Mouse (Mus musculus) ES-E14 (cell line): ENCODE measurements at regions not wholly inside any gene's neighbourhood (a gene's known extent, or its start where the extent isn't known, plus 50 kb on each side); places are given as distances from the start of the nearest gene placed in this dataset.

Experiments used
- DNase-seq: peaks from one replicate; pipeline ENCODE4 v3.0.0-alpha.2; 2013; ENCODE audit warnings: low read depth, low spot score
- H3K27ac ChIP-seq: 2 replicates; pipeline ENCODE4 v1.5.1; 2012; ENCODE audit warnings: low read depth, mild to moderate bottlenecking, low read length, moderate library complexity, mixed read lengths; ENCODE audit not compliant: poor library complexity, insufficient read depth, severe bottlenecking
- H3K36me3 ChIP-seq: 2 replicates; pipeline ENCODE4 v1.6.1; 2012; ENCODE audit warnings: mild to moderate bottlenecking, low read length, moderate library complexity, mixed read lengths; ENCODE audit not compliant: control insufficient read depth, poor library complexity, insufficient read depth, severe bottlenecking
- H3K4me1 ChIP-seq, 2 experiments: fragments of 150-350 bp in 1 of 2; sonication (generic) in 1 of 2; 2 replicates each; pipeline ENCODE4 v1.6.1; 2012; ENCODE audit warnings: low read length in 2 of 2, mild to moderate bottlenecking in 1 of 2, mixed read lengths in 1 of 2; ENCODE audit not compliant: control insufficient read depth in 2 of 2, insufficient read depth in 2 of 2, poor library complexity in 1 of 2
- H3K4me3 ChIP-seq, 2 experiments: fragments of 150-350 bp in 1 of 2; sonication (generic) in 1 of 2; 2 replicates each; pipeline ENCODE4 v1.5.1; 2012; ENCODE audit warnings: low read length in 2 of 2, low read depth in 1 of 2, mild to moderate bottlenecking in 1 of 2, mixed read lengths in 1 of 2; ENCODE audit not compliant: insufficient read depth in 1 of 2, poor library complexity in 1 of 2, severe bottlenecking in 1 of 2
- H3K9ac ChIP-seq: 2 replicates; pipeline ENCODE4 v1.6.1; 2012; ENCODE audit warnings: low read depth, mild to moderate bottlenecking, low read length, mixed read lengths; ENCODE audit not compliant: poor library complexity, insufficient read depth, severe bottlenecking
- H3K9me3 ChIP-seq: fragments of 150-350 bp; sonication (generic); 2 replicates; pipeline ENCODE4 v1.6.1; 2012; ENCODE audit warnings: low read depth, mild to moderate bottlenecking, low read length; ENCODE audit not compliant: control insufficient read depth, insufficient read depth
- CHD2 ChIP-seq: IDR thresholded peaks from 2 replicates; pipeline ENCODE4 v1.6.1; 2014; ENCODE audit warnings: mild to moderate bottlenecking, low read depth, low read length, inconsistent platforms
- HCFC1 ChIP-seq: IDR thresholded peaks from 2 replicates; pipeline ENCODE4 v1.6.1; 2012; ENCODE audit warnings: low read length, inconsistent platforms, borderline replicate concordance; ENCODE audit not compliant: insufficient read depth
- MAFK ChIP-seq: IDR thresholded peaks from 2 replicates; pipeline ENCODE4 v1.6.1; 2014; ENCODE audit warnings: mild to moderate bottlenecking, low read depth, low read length, inconsistent platforms; ENCODE audit not compliant: insufficient read depth
- ZC3H11A ChIP-seq: IDR thresholded peaks from 2 replicates; pipeline ENCODE4 v1.6.1; 2012; ENCODE audit warnings: low read depth, mild to moderate bottlenecking, inconsistent platforms, low read length, borderline replicate concordance
- ZNF384 ChIP-seq: IDR thresholded peaks from 2 replicates; pipeline ENCODE4 v1.6.1; 2012; ENCODE audit warnings: low read depth, low read length, inconsistent platforms
- in situ Hi-C, 2 experiments: fragments of 600-800 bp; cut with MboI; formaldehyde crosslinking; loops; one replicate each; pipeline ENCODE4 v1.15.1; 2025; ENCODE audit warnings: low sequenced_read_pairs in 2 of 2, inconsistent platforms in 1 of 2; ENCODE audit not compliant: unreplicated experiment in 2 of 2

DNA sequence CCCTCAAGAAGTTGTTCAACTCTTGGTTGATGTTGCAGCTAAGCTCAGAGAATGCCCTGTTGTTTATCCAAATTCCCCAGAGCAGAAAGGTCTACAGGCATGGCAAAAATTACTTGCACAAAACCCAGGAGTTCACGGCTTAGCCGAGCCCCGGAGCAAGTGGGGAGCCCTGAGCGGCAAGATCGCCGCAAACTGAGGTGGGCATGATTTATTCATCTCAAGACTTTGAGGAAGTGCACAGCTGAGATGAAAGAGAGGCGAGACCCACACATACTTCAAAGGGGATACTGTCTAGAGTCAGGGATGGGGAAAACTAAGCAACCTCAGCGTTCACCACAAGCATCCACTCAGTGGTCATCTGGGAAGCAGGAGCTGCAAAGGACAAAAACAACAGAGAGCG is 355.3 kb upstream of the Cdh4 start:
- H3K4me3 ChIP-seq, result no peak overlapping the region
- TF ChIP-seq ZNF384, result no peak
- no peak for TF ChIP-seq HCFC1
- TF ChIP-seq CHD2, result no peak
- TF ChIP-seq MAFK, result no peak
- no peak for TF ChIP-seq ZC3H11A
- no peaks in the 10 kb centered on the region for H3K9me3 ChIP-seq
- DNase-seq, result no peak
- H3K4me1 ChIP-seq, result no peaks in the 10 kb centered on the region
- no peak overlapping the region for H3K9ac ChIP-seq
- no peaks in the 10 kb centered on the region for H3K36me3 ChIP-seq
- H3K27ac ChIP-seq, result no peak overlapping the region
- in situ Hi-C loops, result no loop called here

- TF ChIP-seq HCFC1, result no peak
- no peak for TF ChIP-seq ZNF384
- Histone ChIP-seq H3K36me3 (no peaks in the 10 kb centered on the region), H3K4me3 (no peak overlapping the region), H3K9ac (no peak overlapping the region), H3K27ac (no peak overlapping the region), H3K4me1 (peaks cover 0 to 2% of the 10 kb centered on the region in 2 experiments; a peak in 1 of 4 replicates), H3K9me3 (no peaks in the 10 kb centered on the region)
- no peak for DNase-seq
- in situ Hi-C loops, result no loop called here
These were observed 350.8 kb upstream of the Cdh4 start for GRCm38 (mm10) chr2:179091480-179091879.

DNA sequence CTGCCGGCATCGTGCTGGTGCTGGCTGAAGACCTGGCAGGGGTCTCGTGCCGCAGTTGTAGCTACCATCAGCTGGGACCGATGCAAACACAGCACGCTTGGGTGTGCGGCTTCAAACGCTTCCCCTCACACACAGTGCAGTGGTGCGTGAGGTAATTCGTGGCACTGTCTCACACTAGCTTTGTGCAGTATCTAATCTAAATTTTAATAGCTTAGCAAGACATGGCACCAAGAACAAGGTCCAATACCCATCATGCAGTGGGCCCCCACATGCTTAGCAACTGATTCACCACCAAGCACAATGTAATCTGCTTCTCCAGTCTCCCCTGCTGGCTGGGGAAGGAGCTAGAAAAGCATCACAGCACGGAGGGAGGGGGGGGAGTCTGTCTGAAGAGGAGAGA is 348.2 kb upstream of the Cdh4 start:
- peaks cover 2 to 8% of the 10 kb centered on the region in 2 experiments; a peak in 1 of 4 replicates for H3K4me1 ChIP-seq
- H3K9ac ChIP-seq, result no peak overlapping the region
- no peaks in the 10 kb centered on the region for H3K9me3 ChIP-seq
- TF ChIP-seq MAFK (no peak), HCFC1 (no peak), ZC3H11A (no peak), ZNF384 (no peak), CHD2 (no peak)
- in situ Hi-C loops, result no loop called here
- DNase-seq, result no peak
- H3K27ac ChIP-seq, result no peak overlapping the region
- no peak overlapping the region for H3K4me3 ChIP-seq
- no peaks in the 10 kb centered on the region for H3K36me3 ChIP-seq

- H3K4me3 ChIP-seq, result no peak overlapping the region
- TF ChIP-seq CHD2 (no peak), HCFC1 (no peak), MAFK (no peak), ZC3H11A (no peak), ZNF384 (no peak)
- no peak for DNase-seq
- in situ Hi-C loops, result no loop called here
- H3K36me3 ChIP-seq, result no peaks in the 10 kb centered on the region
- H3K9me3 ChIP-seq, result no peaks in the 10 kb centered on the region
- H3K4me1 ChIP-seq, result peaks cover 2 to 8% of the 10 kb centered on the region in 2 experiments; a peak in 1 of 4 replicates
- H3K27ac ChIP-seq, result no peak overlapping the region
- no peak overlapping the region for H3K9ac ChIP-seq
These were observed 346.2 kb upstream of the Cdh4 start for GRCm38 (mm10) chr2:179095981-179096380.

DNA sequence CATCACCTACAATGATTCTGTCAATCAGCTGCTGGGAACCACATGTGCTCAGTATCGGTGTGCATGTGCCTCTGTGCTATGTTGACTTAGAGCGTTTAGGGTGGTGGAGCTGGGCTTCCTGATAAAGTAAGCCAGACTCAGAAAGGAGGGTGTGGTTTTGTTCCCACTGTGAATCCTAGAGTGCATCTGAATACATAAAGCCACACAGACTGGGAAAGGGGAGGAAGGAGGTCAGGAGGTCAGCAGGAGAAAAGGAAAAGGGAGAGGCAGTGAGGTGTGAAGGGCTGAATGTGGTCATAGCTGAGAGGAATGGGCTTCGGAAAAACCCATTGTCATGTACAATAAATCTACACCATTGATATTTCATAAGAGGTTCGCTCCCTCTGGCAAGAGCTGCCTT is 345.4 kb upstream of the Cdh4 start:
- Histone ChIP-seq H3K9ac (no peak overlapping the region), H3K9me3 (no peaks in the 10 kb centered on the region), H3K4me1 (peaks cover 2 to 8% of the 10 kb centered on the region in 2 experiments; a peak in 1 of 4 replicates), H3K36me3 (no peaks in the 10 kb centered on the region), H3K27ac (no peak overlapping the region), H3K4me3 (no peak overlapping the region)
- peak; percentile 12 for DNase-seq
- in situ Hi-C loops, result no loop called here
- TF ChIP-seq CHD2 (no peak), MAFK (no peak), HCFC1 (no peak), ZNF384 (no peak), ZC3H11A (no peak)
